Mouse (Mus musculus): ENCODE results near the gene Raet1e.
"Not testable (repeated sequence)": the region's sequence is repeated elsewhere in the genome, so short reads cannot be mapped to it uniquely, and the experiment has no call there.

The Raet1e gene

DNA sequence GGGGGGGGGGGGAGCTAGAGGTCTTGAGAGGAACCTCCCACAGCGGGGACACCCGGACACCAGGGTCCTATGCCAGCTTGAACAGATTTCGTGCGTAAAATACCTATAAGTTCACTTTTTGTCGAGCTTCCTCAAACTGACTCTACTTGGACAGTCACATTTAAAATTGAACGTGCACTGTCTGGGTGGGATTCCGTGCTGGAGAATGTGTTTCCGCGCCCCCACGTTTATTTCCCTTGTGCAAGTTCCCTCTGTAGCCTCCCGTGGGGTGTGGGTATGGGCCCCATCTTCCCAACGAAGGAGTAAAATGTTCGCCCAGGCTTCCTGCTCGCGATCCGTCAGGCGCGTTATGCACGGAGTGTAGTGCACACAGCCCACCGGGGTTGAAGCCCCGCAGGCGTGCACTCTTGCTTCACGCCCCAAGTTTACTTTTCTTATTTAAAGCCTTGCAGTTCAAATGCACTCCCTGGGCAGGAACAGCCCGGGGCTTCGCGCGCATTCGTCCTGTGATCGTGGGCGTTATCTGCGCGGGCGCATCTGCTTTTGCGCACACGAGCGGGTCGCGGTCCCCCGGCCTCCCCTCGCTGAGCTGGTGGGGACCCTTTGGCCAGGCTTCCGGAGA lies 115.4 kb downstream of the Raet1e start:
- DNase-seq (ENCODE audit: low spot score): no peak

DNA sequence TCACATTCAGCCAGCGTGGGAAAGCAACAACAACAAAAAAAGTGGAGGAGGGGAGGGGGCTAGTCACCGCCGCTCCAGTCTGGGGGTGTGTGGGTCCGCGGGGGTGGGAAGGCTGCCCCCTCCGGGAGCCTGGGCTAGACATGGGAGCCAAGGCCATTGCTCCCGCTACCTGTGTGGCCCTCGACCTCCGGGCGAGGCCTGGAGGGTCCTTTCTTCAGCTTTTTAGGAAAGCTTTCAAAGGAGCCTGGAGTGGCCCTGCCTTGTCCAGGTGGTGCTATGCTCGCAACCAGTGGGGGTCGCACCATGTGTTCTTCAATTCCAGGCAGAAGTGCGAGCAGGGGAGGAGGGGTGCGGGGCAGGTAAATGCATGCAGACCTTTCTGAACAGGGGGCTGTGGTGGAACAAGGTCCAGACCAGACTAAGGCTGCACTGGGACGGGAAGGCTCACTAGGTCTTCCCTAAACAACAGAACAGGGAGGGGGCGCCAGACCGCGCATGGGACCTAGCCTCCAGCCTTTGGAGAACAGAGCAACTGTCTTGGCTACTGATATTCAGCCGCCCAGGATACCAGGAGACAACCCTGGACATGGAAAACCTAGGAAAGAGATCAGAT lies 116.2 kb downstream of the Raet1e start:
- DNase-seq (ENCODE audit: low spot score): no peak

DNA sequence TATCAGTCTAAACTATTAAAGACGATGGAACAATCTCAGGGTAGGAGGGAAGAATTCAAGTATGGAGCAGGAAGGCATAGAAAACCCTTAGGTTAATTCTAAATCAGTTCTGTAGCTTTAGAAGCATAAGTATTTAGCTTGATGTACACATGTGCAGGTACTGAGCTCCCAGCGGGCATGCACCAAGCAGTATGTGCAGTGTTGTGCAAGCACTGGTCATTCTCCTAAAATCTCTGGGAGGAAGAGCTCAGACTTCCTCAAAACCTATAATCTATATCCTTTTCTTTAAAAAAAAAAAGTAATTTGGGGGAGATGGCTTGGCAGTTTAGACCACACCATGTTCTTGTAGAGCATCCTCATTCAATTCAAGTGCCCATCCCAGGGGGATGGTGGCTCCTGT lies 120.1 kb downstream of the Raet1e start:
- not testable (repeated sequence) for DNase-seq (ENCODE audit: low spot score)

DNA sequence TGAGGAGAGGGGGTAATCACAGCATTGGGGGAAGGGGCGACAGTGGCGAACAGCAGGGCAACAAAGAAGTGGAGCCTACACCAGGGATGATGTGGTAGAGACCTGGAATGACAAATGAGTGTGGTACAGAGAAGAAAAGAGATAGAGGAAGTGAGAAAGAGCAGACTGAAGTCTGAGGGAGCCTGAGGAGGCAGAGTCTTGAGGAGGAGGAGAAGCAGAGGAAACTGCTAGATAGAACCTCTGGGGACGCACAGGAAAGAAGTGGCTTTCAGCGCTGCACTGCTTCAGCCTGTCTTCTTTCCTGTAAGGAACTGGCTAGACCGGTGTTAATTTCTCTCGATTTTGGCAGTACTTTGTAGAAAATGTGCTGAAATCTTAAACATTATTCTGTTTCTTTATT lies 124.4 kb downstream of the Raet1e start:
- no peak for DNase-seq (ENCODE audit: low spot score)

DNA sequence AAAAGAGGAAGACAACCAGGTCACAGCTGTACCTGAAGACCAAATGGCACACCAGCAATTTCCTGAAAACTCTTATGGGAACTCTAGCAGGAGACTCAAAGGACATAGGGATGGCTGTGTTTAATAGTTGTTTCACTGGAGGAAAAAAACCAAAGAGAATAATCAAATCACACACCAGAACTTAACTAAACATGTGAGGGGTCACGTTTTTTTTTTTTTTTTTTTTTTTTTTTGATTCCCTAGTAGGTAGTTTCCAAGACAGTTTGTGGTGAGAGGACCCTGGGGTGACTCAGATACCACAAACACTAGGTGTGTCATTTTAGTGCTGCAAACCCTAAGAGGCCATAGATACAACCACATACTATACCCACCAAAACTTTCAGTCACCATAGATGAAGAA lies 137.3 kb downstream of the Raet1e start:
- no peak for DNase-seq (ENCODE audit: low spot score)

DNA sequence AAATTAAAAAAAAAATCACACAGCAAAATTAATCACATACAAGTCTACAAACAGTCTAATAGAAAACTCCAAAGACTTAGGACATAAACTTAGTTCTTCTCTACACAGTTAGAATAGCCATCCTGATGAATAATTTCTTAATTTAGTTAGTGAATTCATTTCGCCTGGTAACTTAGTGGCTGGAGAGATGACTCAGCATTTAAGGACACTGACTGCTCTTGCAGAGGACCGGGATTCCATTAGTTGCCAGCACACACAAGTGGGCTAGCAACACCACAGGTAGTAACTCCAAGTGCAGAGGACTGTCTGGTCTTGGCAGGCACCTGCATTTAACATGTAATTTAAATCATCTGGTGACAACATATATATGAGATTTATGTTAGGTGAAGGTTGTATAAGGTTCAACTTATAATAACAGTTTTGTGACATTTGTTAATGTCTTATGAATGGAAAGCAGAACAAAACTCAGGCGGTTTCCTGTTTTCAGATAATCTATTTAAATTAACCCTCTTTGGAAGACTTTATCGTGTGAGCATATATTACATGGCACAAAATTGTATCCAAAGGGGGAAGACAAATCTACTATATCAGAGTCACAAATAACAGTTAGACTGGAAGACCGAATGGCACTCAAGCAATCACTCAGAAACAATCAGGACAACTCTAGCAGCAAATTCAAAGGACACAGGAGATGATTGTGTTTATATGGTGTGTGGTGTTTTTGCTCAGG lies 138.8 kb downstream of the Raet1e start:
- DNase-seq (ENCODE audit: low spot score): no peak

DNA sequence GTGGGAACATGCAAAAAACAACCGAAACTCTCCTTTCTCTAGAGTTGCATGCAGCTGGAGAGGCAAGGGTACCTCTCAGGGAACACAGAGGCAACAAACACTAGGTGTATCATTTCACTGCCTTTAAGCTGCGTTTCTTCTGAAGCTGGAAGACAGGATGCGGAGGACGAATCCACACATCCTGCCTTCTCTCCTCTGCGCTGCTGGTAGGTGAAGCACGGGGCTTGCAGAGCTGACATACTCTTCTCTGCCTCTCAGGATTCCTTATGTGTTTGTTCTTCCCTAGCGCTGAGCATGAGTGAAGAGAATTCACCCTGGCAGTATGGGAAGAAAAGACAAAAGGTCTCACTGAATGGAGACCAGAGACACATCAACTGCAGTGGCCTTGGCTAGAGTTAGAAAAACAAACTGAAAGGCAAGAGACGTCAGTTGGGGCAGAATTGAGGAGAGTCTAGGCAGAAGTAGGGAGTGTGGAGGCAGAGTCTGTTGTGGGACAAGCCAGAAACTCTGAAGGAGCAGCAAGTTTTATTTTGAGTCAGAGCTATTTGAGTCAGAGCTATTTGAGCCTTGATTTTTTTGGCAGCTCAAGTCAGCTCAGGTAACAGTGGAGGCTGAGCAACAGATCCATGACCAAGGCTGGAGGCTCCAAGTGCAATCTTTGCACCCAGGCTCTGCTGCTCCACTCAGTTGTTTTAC lies 139.5 kb downstream of the Raet1e start:
- no peak for DNase-seq (ENCODE audit: low spot score)

DNA sequence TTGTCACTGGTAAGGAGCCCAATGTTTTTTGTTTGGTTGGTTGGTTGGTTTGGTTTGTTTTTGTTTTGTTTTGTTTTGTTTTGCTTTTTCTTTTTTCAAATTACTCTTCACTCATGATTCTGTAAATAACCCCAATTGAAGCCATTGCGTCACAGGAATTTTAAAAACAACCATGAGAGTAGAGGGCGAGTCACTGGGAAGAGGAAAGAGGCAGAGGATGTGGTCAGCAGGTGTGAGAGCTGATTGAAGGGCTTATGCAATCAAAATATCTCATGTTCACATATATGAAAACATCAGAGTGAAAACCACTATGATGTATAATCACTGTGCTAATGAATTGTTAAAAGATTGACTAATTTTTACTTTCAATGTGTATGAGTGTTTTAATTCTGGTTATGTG lies 141.0 kb downstream of the Raet1e start:
- DNase-seq (ENCODE audit: low spot score): no peak

DNA sequence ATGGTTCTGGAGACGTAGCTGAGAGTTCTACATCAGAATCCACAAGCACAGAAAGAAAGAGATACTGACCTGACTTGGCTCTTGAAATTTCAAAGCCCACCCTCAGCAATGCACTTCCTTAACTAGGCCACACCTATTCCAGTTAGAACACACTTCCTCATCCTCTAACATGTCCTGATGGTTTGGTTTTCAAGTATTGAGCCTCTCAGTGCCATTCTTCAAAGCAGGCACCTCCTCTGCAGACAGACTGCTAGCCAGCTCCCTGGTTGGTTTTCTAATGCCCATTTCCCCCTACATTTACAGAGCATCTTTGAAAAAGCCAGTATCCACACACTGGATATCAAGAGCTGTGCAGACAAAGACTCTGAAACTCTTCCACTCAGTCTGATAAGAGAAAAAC lies 143.3 kb downstream of the Raet1e start:
- DNase-seq (ENCODE audit: low spot score): no peak

DNA sequence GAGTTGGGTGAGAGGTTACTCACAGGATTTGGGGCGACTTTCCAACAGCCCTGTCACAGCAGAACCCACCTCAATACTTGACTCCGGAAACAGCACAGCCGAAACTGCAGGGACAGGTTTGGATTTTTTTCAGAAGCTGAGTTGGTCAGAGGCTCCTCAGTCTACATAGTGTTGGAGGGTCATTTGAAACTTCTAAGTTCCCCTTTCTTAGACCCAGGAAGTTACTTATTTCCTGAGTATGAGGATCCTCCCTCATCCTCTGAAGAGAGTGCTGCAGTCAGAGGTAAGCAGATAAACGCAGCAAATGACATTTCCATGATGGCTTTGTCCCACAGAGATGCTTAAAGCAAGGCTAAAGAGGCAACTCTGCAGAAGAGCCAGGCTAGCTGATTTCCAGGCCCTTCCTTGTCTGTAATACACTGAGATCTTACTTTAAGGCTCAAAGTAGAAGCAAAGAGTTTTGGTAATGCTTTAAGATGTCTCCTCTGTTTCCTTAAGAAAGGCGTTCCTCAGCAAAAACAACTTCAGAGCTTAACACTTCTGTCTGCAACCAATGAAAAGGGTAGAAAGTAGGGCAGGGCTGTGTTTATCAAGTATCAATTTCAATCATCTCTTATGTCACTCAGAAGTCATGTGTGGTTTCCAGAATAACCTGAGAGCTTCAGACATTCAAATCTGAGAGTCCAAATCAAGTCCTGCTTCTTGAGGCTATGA lies 144.1 kb downstream of the Raet1e start:
- DNase-seq (ENCODE audit: low spot score): no peak

DNA sequence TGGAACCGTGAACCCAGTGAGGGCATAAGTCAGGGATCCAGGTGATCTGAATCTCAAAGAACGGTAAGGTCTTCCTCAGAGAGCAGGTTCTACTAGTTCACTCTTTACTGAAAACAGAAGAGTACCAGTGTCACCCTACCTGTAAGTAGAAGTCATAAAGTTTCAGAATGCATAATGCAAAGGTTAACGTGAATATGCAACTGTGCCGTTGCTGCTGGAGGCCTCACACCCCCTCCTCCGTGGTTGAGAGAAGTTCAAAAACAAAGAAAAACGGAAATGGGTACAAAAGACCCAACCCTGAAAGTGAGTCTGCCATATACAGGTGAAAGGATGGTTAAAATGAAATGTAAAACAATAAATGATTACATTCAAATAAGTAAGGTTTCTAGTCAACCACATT lies 145.4 kb downstream of the Raet1e start:
- DNase-seq (ENCODE audit: low spot score): no peak

DNA sequence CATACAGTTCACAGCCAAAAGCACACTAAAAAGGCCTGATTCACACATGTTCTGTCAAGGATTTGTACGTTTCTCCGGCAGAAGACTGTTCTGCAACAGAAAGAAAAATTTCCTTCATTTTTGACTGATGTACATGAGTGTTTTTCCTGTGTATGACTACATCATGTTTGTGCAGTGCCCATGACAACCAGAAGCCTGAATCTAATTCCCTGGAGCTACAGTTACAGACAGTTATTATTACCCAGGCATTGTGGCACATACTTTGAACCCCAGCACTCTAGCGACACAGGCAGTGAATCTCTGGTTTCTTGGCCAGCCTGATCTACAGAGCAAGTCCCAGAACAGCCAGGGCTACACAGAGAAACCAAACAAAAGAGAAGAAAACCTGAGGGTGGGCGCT lies 147.4 kb downstream of the Raet1e start:
- DNase-seq (ENCODE audit: low spot score): no peak

DNA sequence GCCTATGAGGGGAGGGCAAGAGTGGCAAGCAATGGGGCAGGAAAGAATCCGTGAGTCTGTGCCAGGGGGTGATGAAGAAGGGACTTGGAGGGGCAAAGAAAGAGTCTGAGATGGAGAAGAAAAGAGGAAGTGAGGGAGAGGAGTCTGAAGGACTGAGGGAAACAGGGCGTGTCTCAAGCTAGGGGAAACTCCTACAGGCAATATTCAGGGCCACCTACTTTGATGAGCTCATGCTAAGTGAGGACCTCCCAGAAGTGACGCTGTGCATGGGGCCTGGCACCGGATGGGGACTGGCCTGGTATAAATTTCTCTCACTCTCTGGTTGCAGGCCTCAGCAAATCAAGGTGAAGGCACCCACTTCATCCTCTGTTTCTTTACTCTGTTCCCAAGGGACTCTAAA lies 148.1 kb downstream of the Raet1e start:
- DNase-seq (ENCODE audit: low spot score): no peak

DNA sequence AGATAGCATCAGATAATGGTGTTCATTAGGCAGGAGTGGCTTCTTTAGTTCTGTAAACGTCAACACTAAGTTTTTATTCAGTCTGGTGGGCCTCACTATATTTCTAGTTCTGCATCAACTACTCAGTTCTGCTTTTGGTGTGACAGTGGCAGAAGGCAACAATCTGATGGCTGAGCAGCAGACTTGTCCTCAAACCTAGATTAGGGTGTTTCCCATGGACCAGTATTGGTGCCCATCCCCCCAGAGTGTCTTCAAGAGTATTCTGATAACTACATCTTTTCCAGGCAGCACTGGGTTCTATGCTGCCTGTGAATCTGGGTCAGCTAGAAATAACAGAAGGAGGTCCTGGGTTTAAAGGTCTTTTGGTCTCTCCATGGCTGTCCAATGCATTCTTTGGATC lies 149.9 kb downstream of the Raet1e start:
- no peak for DNase-seq (ENCODE audit: low spot score)

DNA sequence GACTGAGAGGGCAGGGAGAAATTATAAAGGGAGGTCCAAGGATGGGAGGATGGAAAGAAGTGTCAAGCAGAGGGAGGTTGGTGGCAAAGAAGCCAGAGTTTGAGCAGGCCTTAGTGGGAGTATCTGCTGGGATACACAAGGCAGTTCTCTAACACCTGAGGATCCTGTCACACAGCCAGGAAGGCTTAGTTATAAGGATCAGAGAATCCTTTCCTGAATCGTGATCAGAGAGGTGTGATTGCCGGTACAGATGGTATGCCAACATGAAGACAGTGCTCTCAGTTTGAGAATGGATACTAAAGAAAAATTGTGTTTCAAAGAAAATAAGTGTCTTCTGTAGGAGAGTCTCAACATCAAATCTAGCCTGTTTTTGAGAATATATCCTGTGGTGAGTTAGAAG lies 164.5 kb downstream of the Raet1e start:
- DNase-seq (ENCODE audit: low spot score): no peak

DNA sequence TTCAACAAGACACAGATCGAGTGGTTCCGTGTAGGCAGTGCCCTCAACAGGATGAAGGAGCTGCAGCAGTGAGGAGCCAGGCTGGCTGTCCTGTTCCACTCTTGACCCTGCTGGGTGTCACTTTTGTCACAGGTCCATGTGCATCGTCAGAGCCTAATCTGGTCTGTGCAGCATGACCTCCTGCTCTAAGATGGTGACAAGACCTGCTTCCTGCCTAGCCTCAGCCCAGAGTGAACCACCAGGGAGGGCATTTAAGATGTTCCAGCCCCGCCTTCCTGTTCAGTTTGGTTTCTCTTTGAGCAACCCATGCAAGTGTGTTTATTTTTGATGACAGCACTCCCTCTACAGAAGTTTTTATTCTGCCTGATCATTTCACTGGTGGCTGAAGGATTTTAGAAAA lies 187.4 kb downstream of the Raet1e start:
- DNase-seq (ENCODE audit: low spot score): not testable (repeated sequence)

DNA sequence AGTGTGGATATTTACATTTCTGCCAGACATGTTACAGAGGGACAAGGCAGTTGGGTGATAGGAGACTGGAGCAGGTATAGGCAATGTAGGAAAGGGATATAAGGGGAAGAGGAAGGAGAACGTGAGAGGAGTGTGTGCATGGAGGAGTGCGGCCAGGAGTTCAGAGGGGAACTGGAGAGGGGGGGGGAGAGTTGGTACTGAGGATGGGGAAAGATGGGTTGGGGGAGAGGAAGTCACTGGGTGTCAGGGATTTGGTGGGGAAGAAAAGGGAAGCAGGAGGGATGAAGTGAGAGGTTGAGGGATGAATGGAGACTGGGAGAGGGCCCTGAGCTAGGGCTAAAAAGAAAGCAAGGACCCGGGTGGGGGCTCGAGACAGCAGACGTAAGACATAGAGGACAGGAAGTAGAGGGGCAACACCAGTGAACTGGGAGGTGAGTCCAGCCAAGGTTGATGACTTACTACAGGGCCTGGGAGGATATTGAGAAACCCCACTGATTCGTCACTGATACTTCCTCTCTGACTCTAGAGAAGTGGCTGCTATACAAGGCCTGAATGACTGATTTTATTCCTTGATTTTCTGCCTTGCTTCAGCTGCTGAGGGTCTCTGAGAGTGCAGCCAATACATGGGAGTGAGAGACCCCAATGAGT lies 195.3 kb downstream of the Raet1e start:
- not testable (repeated sequence) for DNase-seq (ENCODE audit: low spot score)

DNA sequence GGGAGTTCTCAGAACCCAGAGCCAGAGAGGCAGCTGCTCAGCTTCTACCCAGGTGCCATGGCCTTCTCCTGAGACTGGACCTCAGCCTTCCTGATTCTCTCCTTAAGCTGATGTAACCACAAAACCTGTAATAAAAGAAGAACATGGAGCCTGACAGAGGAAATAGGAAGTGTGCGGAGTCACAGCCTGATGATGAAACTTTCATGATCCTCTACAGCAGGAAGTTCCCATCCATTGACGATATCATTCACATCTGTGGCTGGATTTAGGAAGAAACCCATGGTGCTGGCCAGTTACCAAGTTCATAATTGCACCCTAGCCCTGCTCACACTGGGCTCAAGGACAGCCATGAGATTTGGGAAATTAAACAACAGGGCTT lies 195.8 kb downstream of the Raet1e start:
- DNase-seq (ENCODE audit: low spot score): not testable (repeated sequence)

DNA sequence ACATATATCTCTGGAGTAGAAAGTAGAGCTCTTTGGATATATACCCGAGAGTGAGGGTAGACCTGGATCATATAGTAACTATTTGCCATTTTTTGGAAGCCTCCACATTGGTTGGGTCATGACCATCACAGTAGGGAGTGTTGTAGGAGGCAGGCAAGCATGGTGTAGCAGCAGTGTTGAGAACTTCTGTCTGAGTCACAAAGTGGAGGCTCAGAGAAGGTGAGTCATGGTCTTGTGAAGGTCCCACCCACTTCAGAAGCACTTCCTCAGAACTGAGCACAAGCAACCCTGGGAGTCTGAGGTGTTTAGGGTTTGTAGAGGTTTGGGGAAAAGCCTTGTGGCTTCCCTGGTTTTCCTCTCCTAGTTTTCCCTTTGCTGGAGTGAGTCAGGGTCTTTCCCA lies 199.0 kb downstream of the Raet1e start:
- not testable (repeated sequence) for DNase-seq (ENCODE audit: low spot score)

DNA sequence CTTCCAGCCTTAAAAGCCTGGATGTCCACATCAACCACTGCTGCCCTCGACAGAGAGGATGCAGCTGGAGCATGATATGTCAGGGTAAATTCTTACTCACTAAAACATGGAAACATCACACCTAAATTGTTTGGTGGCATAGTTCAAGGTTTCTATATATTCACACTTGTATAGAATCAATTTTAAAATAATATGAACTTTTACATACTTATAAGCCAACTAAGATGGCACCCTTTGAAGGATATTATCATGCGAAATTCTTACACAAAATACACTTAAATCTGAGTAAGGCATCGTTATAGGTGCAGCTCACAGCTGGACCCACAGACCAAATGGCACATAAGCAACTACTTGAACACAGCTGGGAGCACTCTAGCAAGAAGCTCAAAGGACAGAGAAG lies 201.9 kb downstream of the Raet1e start, which contains the start of gene Raet1d:
Gene Raet1d, plus strand, starts transcription at position 301 of the 400 bp plus-strand sequence.
- not testable (repeated sequence) for DNase-seq (ENCODE audit: low spot score)

DNA sequence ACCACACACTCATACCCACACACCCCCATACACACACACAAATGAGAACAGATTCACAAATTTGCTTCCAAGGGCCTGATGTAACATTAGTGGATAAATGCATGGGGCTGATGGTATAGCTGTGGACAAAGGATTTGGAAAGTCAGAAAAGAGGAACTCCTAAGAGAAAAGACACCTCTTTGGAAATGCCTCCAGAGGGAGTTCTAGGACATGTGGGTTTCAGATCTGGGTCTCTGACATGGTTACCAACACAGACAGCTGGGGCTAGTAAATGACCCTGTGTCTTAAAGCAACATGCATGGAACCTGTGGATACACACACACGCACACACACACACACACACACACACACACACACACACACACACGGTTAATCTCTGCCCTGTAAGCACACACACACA lies 202.6 kb downstream of the Raet1e start:
- not testable (repeated sequence) for DNase-seq (ENCODE audit: low spot score)
